Mouse (Mus musculus) bone marrow macrophage, adult 2 months (primary cell): Measurements from ENCODE around the gene Ms4a8a.

Experiments used
- CTCF ChIP-seq: IDR thresholded peaks from 2 replicates; pipeline ENCODE4 v1.5.1; 2012; ENCODE audit warnings: low read depth, mild to moderate bottlenecking, low read length, moderate library complexity
- POLR2A ChIP-seq: IDR thresholded peaks from 2 replicates; pipeline ENCODE4 v1.6.1; 2012; ENCODE audit warnings: mild to moderate bottlenecking, low read depth, low read length, borderline replicate concordance

DNA sequence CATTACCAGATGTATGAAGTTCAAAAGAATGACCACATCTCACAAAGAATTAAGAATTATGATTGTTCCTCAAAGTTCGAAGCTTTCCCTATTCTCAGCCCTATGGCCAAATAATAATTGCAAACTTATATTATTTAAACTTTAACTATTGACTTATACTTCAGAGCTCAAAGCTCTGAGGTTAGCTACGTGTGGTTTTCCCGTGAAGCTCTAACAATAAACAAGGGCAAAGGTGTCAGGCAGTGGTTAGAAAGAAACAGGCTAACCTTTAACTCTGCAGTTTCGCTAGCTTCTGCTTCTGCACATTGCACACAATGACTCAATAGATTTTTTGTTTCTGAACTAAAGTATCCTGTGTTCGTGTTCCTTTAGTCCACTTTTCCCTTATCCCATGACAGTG lies 28.0 kb downstream of the Ms4a8a start:
- TF ChIP-seq CTCF (no peak), POLR2A (no peak)
